In genomic region chr1:92832011-92833010, GRCm38 (mm10) we compare ENCODE assay signal across 8 mouse cellular contexts. TPM values are rescaled to one million over a fixed set of nuclear protein-coding genes. Genes with fewer than 3 reads are reported as not detected.
DNase-seq lines count a peak whose midpoint lies in the region; ATAC-seq and TF ChIP-seq lines count a peak whose summit lies in the region.

No protein-coding gene starts in this region.

- peaks cover 71% of the 10 kb centered on the region for H3K27me3 ChIP-seq in heart, embryonic 12.5 days (replicated peaks)
- H3K27me3 ChIP-seq in kidney, postnatal 0 days (ENCODE audit: insufficient read depth, low read length) = no peaks in the 10 kb centered on the region

- no peaks in the 10 kb centered on the region for H3K9me3 ChIP-seq in heart, embryonic 12.5 days (replicated peaks)
- H3K9me3 ChIP-seq in kidney, postnatal 0 days (replicated peaks; ENCODE audit: low read length) = no peaks in the 10 kb centered on the region

- peaks cover 6% of the 10 kb centered on the region; the same call in 1 of the 2 replicates for H3K36me3 ChIP-seq in heart, embryonic 12.5 days
- no peaks in the 10 kb centered on the region for H3K36me3 ChIP-seq in kidney, postnatal 0 days (ENCODE audit: insufficient read depth, low read length)

- peak overlapping the region; percentile 85 for H3K4me2 ChIP-seq in heart, embryonic 12.5 days
- peak overlapping the region; percentile 94 for H3K4me2 ChIP-seq in kidney, postnatal 0 days (ENCODE audit: low read length)

- DNase-seq in adrenal gland, adult 2 months = peak; percentile 70
- DNase-seq in embryo, embryonic 9.5 days (ENCODE audit: extremely low spot score) = peak; percentile 72
- DNase-seq in kidney, postnatal 0 days (ENCODE audit: low spot score) = peak; percentile 87
- DNase-seq in lung, postnatal 4 days = peak; percentile 40 to 69
- peak; percentile 61 for DNase-seq in right cerebral cortex, postnatal 25 days

- peak overlapping the region; percentile 83 for H3K9ac ChIP-seq in heart, embryonic 12.5 days
- peak overlapping the region; percentile 76 for H3K9ac ChIP-seq in kidney, postnatal 0 days (ENCODE audit: low read depth, low read length)

- H3K4me1 ChIP-seq in heart, embryonic 12.5 days (replicated peaks) = peaks cover 22% of the 10 kb centered on the region
- 0 out of 2 replicates have a peak, but pooled peaks cover 13% of the 10 kb centered on the region for H3K4me1 ChIP-seq in kidney, postnatal 0 days (replicated peaks; ENCODE audit: insufficient read depth, low read length)

- H3K27ac ChIP-seq in heart, embryonic 12.5 days (ENCODE audit: poor library complexity, severe bottlenecking) = peak overlapping the region; percentile 72
- peak overlapping the region; percentile 85 for H3K27ac ChIP-seq in kidney, postnatal 0 days

- WGBS in heart, embryonic 12.5 days = under 1% methylated on average over 62 of the region's 62 CpGs
- 1% methylated on average over 62 of the region's 62 CpGs for WGBS in kidney, postnatal 0 days

- H3K4me3 ChIP-seq in heart, embryonic 12.5 days = peak overlapping the region; percentile 61
- H3K4me3 ChIP-seq in kidney, postnatal 0 days (replicated peaks; ENCODE audit: low read depth, low read length) = peak overlapping the region; percentile 64

- peak; percentile 4 for ATAC-seq in CD4-positive, CD25-positive, alpha-beta regulatory T cell, adult 4 months
- 0 out of 2 replicates have a peak, but pooled peaks have one; percentile 22 for ATAC-seq in heart, embryonic 12.5 days (ENCODE audit: insufficient number of reproducible peaks, low FRiP score)
- ATAC-seq in kidney, postnatal 0 days (replicated peaks; ENCODE audit: low FRiP score, low read depth) = peak; percentile 33
- no peak for ATAC-seq in monocyte, adult 5-6 weeks (replicated peaks; ENCODE audit: insufficient number of reproducible peaks, low FRiP score, low TSS enrichment, poor library complexity, severe bottlenecking)

- TF ChIP-seq CTCF in kidney, postnatal 0 days (IDR thresholded peaks at IDR 0.05; ENCODE audit: low read depth) = peak; percentile 39; the same call in 1 of the 2 replicates

RNA-seq across cellular contexts. Expression of gene Gpc1, which starts 0.9 kb away (rescaled TPM):
- 1 to 10 TPM; 2.0 to 3.0 TPM for polyA plus RNA-seq in CD4-positive, CD25-positive, alpha-beta regulatory T cell, adult 4 months (2017; shearing (Covaris generic))
- 10 to 100 TPM; 61.7 to 84.3 TPM for total RNA-seq in adrenal gland, adult 2 months (2021)
- polyA plus RNA-seq in adrenal gland, adult 2 months (2012; rRNA removed) = 43.3 and 49.8 TPM in 2 replicates
- polyA plus RNA-seq in heart, embryonic 12.5 days (2016; fragmentation: Nextera tagmentation; extraction: Ambion mirVana) = 67.2 and 70.3 TPM in 2 replicates
- polyA plus RNA-seq in kidney, postnatal 0 days (2015; fragmentation: Nextera tagmentation; extraction: Ambion mirVana) = 38.7 and 39.8 TPM in 2 replicates
- 24.0 to 67.4 TPM (median 25.2 TPM) in 3 replicates for total RNA-seq in monocyte, adult 5-6 weeks (2017)

Comparison
In these comparisons a context has a peak if more than half of its experiments do, and no peak if none do; other contexts are left out.
1. RNA of gene Gpc1, which starts 0.9 kb away (polyA plus RNA-seq): 67.2 to 70.3 TPM in heart, embryonic 12.5 days, 43.3 to 49.8 TPM in adrenal gland, adult 2 months and 38.7 to 39.8 TPM in kidney, postnatal 0 days; 2.0 to 3.0 TPM in CD4-positive, CD25-positive, alpha-beta regulatory T cell, adult 4 months; every median in the first group is over 10 times any median in the second.
2. Peak in every context shown above with its lines, with median percentiles within 50 percentile points of each other: DNase-seq.